8 mouse cellular contexts compared by ENCODE assay signal in the genomic region with DNA sequence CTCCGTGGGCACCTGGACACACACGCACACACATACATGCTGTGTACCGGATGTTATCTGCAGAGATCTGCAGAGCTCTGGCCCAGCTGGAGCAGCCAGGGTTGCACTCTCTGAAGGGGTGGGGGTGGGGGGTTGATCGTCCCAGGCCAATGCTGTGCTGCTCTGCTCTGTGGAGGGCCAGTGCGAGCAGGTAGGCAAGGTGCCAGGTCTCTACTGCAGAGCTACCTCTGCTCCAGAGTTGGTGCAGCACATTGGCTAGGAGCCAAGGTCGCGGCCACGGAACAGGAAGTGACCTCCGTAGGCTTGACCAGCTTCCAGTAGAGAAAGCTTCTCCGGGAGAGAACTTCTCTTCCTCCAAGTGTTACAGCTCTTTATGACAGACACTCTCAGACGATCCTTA. TPM values are rescaled to one million over a fixed set of nuclear protein-coding genes. Genes with fewer than 3 reads are reported as not detected.
DNase-seq lines count a peak whose midpoint lies in the region; ATAC-seq lines count a peak whose summit lies in the region.

No protein-coding gene starts in this region.

- WGBS in midbrain, embryonic 13.5 days: 64% methylated on average over 11 of the region's 11 CpGs
- WGBS in midbrain, embryonic 15.5 days: 56% methylated on average over 11 of the region's 11 CpGs
- 33% methylated on average over 11 of the region's 11 CpGs for WGBS in embryonic facial prominence, embryonic 14.5 days
- WGBS in liver, embryonic 13.5 days (ENCODE audit: insufficient replicate concordance): 18% methylated on average over 11 of the region's 11 CpGs

- H3K9ac ChIP-seq in midbrain, embryonic 13.5 days (replicated peaks): no peak overlapping the region
- H3K9ac ChIP-seq in midbrain, embryonic 15.5 days: no peak overlapping the region
- H3K9ac ChIP-seq in embryonic facial prominence, embryonic 14.5 days (ENCODE audit: low read depth, low read length): no peak overlapping the region
- H3K9ac ChIP-seq in liver, embryonic 13.5 days: no peak overlapping the region

- H3K4me1 ChIP-seq in midbrain, embryonic 13.5 days (replicated peaks): 0 out of 2 replicates have a peak, but pooled peaks cover under 1% of the 10 kb centered on the region
- H3K4me1 ChIP-seq in midbrain, embryonic 15.5 days: peaks cover 2% of the 10 kb centered on the region; the same call in 1 of the 2 replicates
- H3K4me1 ChIP-seq in embryonic facial prominence, embryonic 14.5 days (ENCODE audit: control insufficient read depth, insufficient read depth, low read length): peaks cover 29% of the 10 kb centered on the region
- peaks cover 37% of the 10 kb centered on the region for H3K4me1 ChIP-seq in liver, embryonic 13.5 days (replicated peaks)

- no peak for DNase-seq in embryonic facial prominence, embryonic 14.5 days (ENCODE audit: low spot score)
- no peak for DNase-seq in liver, embryonic 13.5 days
- peak; percentile 76 for DNase-seq in ovary, postnatal 36 days (ENCODE audit: low spot score)
- peak; percentile 72 to 80 for DNase-seq in urinary bladder, postnatal 4 days (ENCODE audit: low spot score in 2 of 2)
- no peak for DNase-seq in layer of hippocampus, adult 8-10 months (ENCODE audit: low spot score in 2 of 2)

- peak; percentile 38; the same call in 1 of the 2 replicates for ATAC-seq in midbrain, embryonic 13.5 days
- no peak for ATAC-seq in midbrain, embryonic 15.5 days (replicated peaks)
- ATAC-seq in embryonic facial prominence, embryonic 14.5 days (ENCODE audit: low read depth): peak; percentile 23; the same call in 1 of the 2 replicates
- peak; percentile 64 to 67 for ATAC-seq in hematopoietic stem cell, adult 5-6 weeks (replicated peaks in 1 of 2; ENCODE audit: insufficient read depth in 1 of 2, low FRiP score in 2 of 2, low TSS enrichment in 1 of 2, low read depth in 1 of 2, poor library complexity in 2 of 2, severe bottlenecking in 2 of 2)
- peak; percentile 74 for ATAC-seq in liver, embryonic 13.5 days (ENCODE audit: low read depth)

- H3K4me2 ChIP-seq in midbrain, embryonic 13.5 days (replicated peaks): no peak overlapping the region
- H3K4me2 ChIP-seq in midbrain, embryonic 15.5 days: no peak overlapping the region
- H3K4me2 ChIP-seq in embryonic facial prominence, embryonic 14.5 days (ENCODE audit: low read depth, low read length): peak overlapping the region; percentile 21
- peak overlapping the region; percentile 28; the same call in 1 of the 2 replicates for H3K4me2 ChIP-seq in liver, embryonic 13.5 days

- no peak overlapping the region for H3K4me3 ChIP-seq in midbrain, embryonic 13.5 days (replicated peaks)
- no peak overlapping the region for H3K4me3 ChIP-seq in midbrain, embryonic 15.5 days
- no peak overlapping the region for H3K4me3 ChIP-seq in embryonic facial prominence, embryonic 14.5 days (ENCODE audit: low read depth, low read length)
- no peak overlapping the region; the same call in 1 of the 2 replicates for H3K4me3 ChIP-seq in liver, embryonic 13.5 days (replicated peaks)

- no peaks in the 10 kb centered on the region for H3K27me3 ChIP-seq in midbrain, embryonic 13.5 days
- H3K27me3 ChIP-seq in midbrain, embryonic 15.5 days (replicated peaks): no peaks in the 10 kb centered on the region
- H3K27me3 ChIP-seq in embryonic facial prominence, embryonic 14.5 days (replicated peaks; ENCODE audit: control insufficient read depth, insufficient read depth, low read length): no peaks in the 10 kb centered on the region
- H3K27me3 ChIP-seq in liver, embryonic 13.5 days: no peaks in the 10 kb centered on the region

- H3K9me3 ChIP-seq in midbrain, embryonic 13.5 days: no peaks in the 10 kb centered on the region
- H3K9me3 ChIP-seq in midbrain, embryonic 15.5 days: no peaks in the 10 kb centered on the region
- H3K9me3 ChIP-seq in embryonic facial prominence, embryonic 14.5 days (ENCODE audit: control insufficient read depth, low read length): no peaks in the 10 kb centered on the region
- H3K9me3 ChIP-seq in liver, embryonic 13.5 days (replicated peaks): no peaks in the 10 kb centered on the region

- H3K36me3 ChIP-seq in midbrain, embryonic 13.5 days: no peaks in the 10 kb centered on the region
- no peaks in the 10 kb centered on the region for H3K36me3 ChIP-seq in midbrain, embryonic 15.5 days (replicated peaks)
- no peaks in the 10 kb centered on the region for H3K36me3 ChIP-seq in embryonic facial prominence, embryonic 14.5 days (ENCODE audit: control insufficient read depth, insufficient read depth, low read length)
- no peaks in the 10 kb centered on the region for H3K36me3 ChIP-seq in liver, embryonic 13.5 days

- no peak overlapping the region for H3K27ac ChIP-seq in midbrain, embryonic 13.5 days
- no peak overlapping the region for H3K27ac ChIP-seq in midbrain, embryonic 15.5 days
- 0 out of 2 replicates have a peak overlapping the region, but pooled peaks have one; percentile 25 for H3K27ac ChIP-seq in embryonic facial prominence, embryonic 14.5 days (replicated peaks; ENCODE audit: low read depth, low read length)
- peak overlapping the region; percentile 23; the same call in 1 of the 2 replicates for H3K27ac ChIP-seq in liver, embryonic 13.5 days

RNA-seq across cellular contexts. Expression of gene Ralb, which starts 12.5 kb away (rescaled TPM):
- polyA plus RNA-seq in midbrain, embryonic 13.5 days (2015; fragmentation: Nextera tagmentation; extraction: Ambion mirVana): 56.3 and 58.7 TPM in 2 replicates
- 60.2 and 62.1 TPM in 2 replicates for polyA plus RNA-seq in midbrain, embryonic 15.5 days (2015; fragmentation: Nextera tagmentation; extraction: Ambion mirVana)
- polyA plus RNA-seq in embryonic facial prominence, embryonic 14.5 days (2014; fragmentation: Nextera tagmentation; extraction: Ambion mirVana): 96.8 and 114 TPM in 2 replicates
- total RNA-seq in hematopoietic stem cell, adult 5-6 weeks (2017): 10.6 and 16.5 TPM in 2 replicates
- 43.9 and 47.2 TPM in 2 replicates for polyA plus RNA-seq in liver, embryonic 13.5 days (2015; fragmentation: Nextera tagmentation; extraction: Ambion mirVana)
- total RNA-seq in layer of hippocampus, adult 8-10 months (2022): 10 to 100 TPM; 20.2 to 27.6 (median 24.6) TPM

RNA-seq across cellular contexts. Expression of gene Tmem185b, which starts 33.9 kb away (rescaled TPM):
- 18.6 and 23.0 TPM in 2 replicates for polyA plus RNA-seq in midbrain, embryonic 13.5 days (2015; fragmentation: Nextera tagmentation; extraction: Ambion mirVana)
- polyA plus RNA-seq in midbrain, embryonic 15.5 days (2015; fragmentation: Nextera tagmentation; extraction: Ambion mirVana): 18.2 and 18.7 TPM in 2 replicates
- polyA plus RNA-seq in embryonic facial prominence, embryonic 14.5 days (2014; fragmentation: Nextera tagmentation; extraction: Ambion mirVana): 25.3 and 25.8 TPM in 2 replicates
- 8.5 and 12.2 TPM in 2 replicates for total RNA-seq in hematopoietic stem cell, adult 5-6 weeks (2017)
- 9.8 and 10.2 TPM in 2 replicates for polyA plus RNA-seq in liver, embryonic 13.5 days (2015; fragmentation: Nextera tagmentation; extraction: Ambion mirVana)
- total RNA-seq in layer of hippocampus, adult 8-10 months (2022): 10 to 100 TPM; 14.6 to 20.3 (median 16.5) TPM

Comparison
In these comparisons a context has a peak if more than half of its experiments do, and no peak if none do; other contexts are left out.
1. H3K27ac ChIP-seq: peak in embryonic facial prominence, embryonic 14.5 days (single experiment) and liver, embryonic 13.5 days (single experiment); none in midbrain, embryonic 13.5 days (single experiment) and midbrain, embryonic 15.5 days (single experiment).
2. H3K4me2 ChIP-seq: peak in embryonic facial prominence, embryonic 14.5 days (single experiment) and liver, embryonic 13.5 days (single experiment); none in midbrain, embryonic 13.5 days (single experiment) and midbrain, embryonic 15.5 days (single experiment).
3. DNase-seq: peak in ovary, postnatal 36 days (single experiment) and urinary bladder, postnatal 4 days (2 of 2); none in embryonic facial prominence, embryonic 14.5 days (single experiment), liver, embryonic 13.5 days (single experiment) and layer of hippocampus, adult 8-10 months (0 of 2).